Mouse (Mus musculus): Measurements from ENCODE around the gene Tdp2.

DNA sequence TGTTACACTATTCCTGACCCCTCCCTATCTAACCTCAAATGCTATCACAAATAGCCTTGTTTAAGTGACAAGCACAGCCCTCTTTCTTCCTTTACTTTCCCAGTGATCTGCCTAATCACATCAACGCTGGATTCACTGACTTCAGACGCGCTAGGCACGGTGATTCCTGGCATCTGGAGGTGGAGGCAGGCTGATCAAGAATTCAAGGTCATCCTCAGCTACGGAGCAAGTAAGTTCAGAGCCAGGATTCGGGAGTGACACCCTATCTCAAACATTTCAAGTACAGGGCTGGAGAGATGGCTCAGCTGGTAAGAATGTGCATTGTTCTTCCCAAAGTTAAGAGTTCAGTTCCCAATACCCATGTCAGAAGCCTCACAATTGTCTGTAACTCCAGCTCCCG, 5.4 kb upstream of the Tdp2 start:
- TF ChIP-seq CTCF (IDR thresholded peaks at IDR 0.05; ENCODE audit: insufficient read depth, low read length): no peak
- TF ChIP-seq POLR2A (IDR thresholded peaks at IDR 0.05; ENCODE audit: borderline replicate concordance, extremely low read depth, low read depth, low read length): no peak
